Mouse (Mus musculus): ENCODE results near the gene Lao1.

Gene Lao1

DNA sequence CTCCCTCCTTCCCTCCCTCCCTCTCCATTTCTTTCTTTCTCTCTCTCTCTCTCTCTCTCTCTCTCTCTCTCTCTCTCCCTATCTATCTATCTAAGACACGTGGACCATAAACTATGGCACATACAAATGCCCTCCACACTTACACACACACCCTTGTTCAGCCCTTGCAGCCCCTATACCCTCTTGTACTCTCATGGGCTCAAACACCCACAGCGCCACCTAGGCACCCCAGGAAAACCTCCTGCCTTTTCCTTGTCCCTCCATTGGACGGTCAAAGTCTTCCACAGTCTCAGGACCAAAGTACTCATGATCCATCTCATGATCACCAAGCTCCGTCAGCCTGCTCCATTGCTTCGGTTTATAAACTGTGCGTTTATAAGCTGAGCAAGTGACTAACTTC is 54.2 kb downstream of the Lao1 start:
- DNase-seq (ENCODE audit: low spot score), result no peak

DNA sequence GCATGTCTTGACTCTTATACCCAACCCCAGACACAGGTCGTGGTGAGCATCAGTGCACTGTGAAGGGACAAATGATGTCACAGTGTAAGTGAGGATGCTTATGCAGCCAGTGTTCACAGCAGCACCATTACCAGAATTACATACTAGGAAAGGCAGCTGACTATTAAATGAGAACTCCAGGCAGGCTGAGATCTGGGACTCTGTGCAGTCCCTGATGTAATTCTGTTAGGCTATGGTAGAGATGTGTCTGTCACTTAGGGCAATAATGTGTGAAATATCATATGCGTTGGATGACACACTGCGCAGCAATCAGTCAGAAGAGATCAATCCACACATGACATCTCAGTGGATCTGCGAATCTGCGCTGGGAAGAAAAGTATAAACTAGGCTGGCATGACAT is 55.7 kb downstream of the Lao1 start:
- no peak for DNase-seq (ENCODE audit: low spot score)
